Mouse (Mus musculus) heart, embryonic 14.5 days (tissue): Measurements from ENCODE around the gene Hdac7. TPM values are rescaled to one million over a fixed set of nuclear protein-coding genes. Genes with fewer than 3 reads are reported as not detected.

Source experiments
- ATAC-seq: fragments of 200-750 bp; cut with Nextera tagmentation; 2 replicates; pipeline ENCODE4 v1.8.0; 2017; ENCODE audit warnings: low read depth, moderate TSS enrichment; ENCODE audit not compliant: insufficient number of reproducible peaks, insufficient read depth, low FRiP score
- H3K27ac ChIP-seq, 2 experiments: fragments of 200-500 bp in 1 of 2; fragments of 300-500 bp in 1 of 2; sonication (generic) in 1 of 2; replicated peaks in 1 of 2; 2 replicates each; pipeline ENCODE4 v1.5.1; 2012 to 2014; ENCODE audit warnings: low read depth in 2 of 2, low read length in 2 of 2, control low read depth in 1 of 2, mild to moderate bottlenecking in 1 of 2, mixed read lengths in 1 of 2; ENCODE audit not compliant: control insufficient read depth in 1 of 2, insufficient read depth in 1 of 2
- H3K27me3 ChIP-seq: fragments of 300-500 bp; sonication (generic); 2 replicates; pipeline ENCODE4 v1.6.1; 2014; ENCODE audit warnings: mild to moderate bottlenecking, low read length, control low read depth; ENCODE audit not compliant: control insufficient read depth, insufficient read depth
- H3K36me3 ChIP-seq: fragments of 300-500 bp; sonication (generic); 2 replicates; pipeline ENCODE4 v1.6.1; 2014; ENCODE audit warnings: mild to moderate bottlenecking, control low read depth, low read length, mixed read lengths; ENCODE audit not compliant: control insufficient read depth, insufficient read depth
- H3K4me1 ChIP-seq, 2 experiments: fragments of 200-500 bp in 1 of 2; fragments of 300-500 bp in 1 of 2; sonication (generic) in 1 of 2; 2 replicates each; pipeline ENCODE4 v1.6.1; 2012 to 2014; ENCODE audit warnings: low read length in 2 of 2, control low read depth in 1 of 2, mixed read lengths in 1 of 2; ENCODE audit not compliant: control insufficient read depth in 2 of 2, insufficient read depth in 2 of 2
- H3K4me2 ChIP-seq: fragments of 300-500 bp; sonication (generic); 2 replicates; pipeline ENCODE4 v1.6.1; 2014; ENCODE audit warnings: mild to moderate bottlenecking, low read length
- H3K4me3 ChIP-seq, 2 experiments: fragments of 200-500 bp in 1 of 2; fragments of 300-500 bp in 1 of 2; sonication (generic) in 1 of 2; 2 replicates each; pipeline ENCODE4 v1.5.1; 2012 to 2014; ENCODE audit warnings: low read length in 2 of 2, mild to moderate bottlenecking in 2 of 2, control low read depth in 1 of 2, low read depth in 1 of 2, moderate library complexity in 1 of 2; ENCODE audit not compliant: control insufficient read depth in 1 of 2, insufficient read depth in 1 of 2
- H3K9ac ChIP-seq: fragments of 300-500 bp; sonication (generic); 2 replicates; pipeline ENCODE4 v1.6.1; 2014; ENCODE audit warnings: mild to moderate bottlenecking, low read length
- H3K9me3 ChIP-seq: fragments of 300-500 bp; sonication (generic); 2 replicates; pipeline ENCODE4 v1.6.1; 2016; ENCODE audit warnings: low read length, control low read depth; ENCODE audit not compliant: control insufficient read depth
- WGBS: fragments of 180-500 bp; shearing (Covaris S2); extraction: QIAGEN DNeasy Blood & Tissue Kit; methylation state at CpG from one replicate; pipeline ENCODE4 v1.1.7; 2014; 5-methylcytosine and 5-hydroxymethylcytosine counted together
- polyA plus RNA-seq: library from polyadenylated mRNA; unstranded; fragments of >200 nt; fragmentation: Nextera tagmentation; extraction: Ambion mirVana; gene quantifications from 2 replicates; pipeline ENCODE4 v1.2.1, GENCODE M21; 2014

Hdac7 gene
- polyA plus RNA-seq, 1 experiment from 2014 or later = 25.7 TPM

DNA sequence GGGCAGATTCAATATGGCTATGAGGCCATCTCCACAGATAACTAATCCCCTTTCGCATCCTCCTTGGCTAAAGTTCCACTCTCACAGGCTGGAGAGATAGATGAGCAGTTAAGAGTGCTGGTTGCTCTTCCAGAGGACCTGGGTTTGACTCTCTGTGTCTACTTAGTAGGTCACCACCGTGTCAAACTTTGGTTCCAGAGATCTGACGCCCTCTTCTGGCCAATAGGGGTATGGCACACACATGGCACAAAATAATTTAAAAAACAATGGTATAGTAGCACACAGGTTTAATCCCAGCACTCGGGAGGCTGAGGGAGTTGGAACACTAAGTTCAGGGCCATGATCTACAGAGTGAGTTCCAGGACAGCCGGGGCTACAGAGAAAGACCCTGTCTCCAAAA is 50.0 kb downstream of the Hdac7 start:
- no peak overlapping the region for H3K4me3 ChIP-seq
- no peaks in the 10 kb centered on the region for H3K9me3 ChIP-seq
- H3K27ac ChIP-seq = no peak overlapping the region
- ATAC-seq = no peak
- H3K36me3 ChIP-seq = peaks cover 92% of the 10 kb centered on the region
- no peak overlapping the region for H3K4me2 ChIP-seq
- no peak overlapping the region for H3K9ac ChIP-seq
- H3K27me3 ChIP-seq = no peaks in the 10 kb centered on the region
- 75% methylated on average over 5 of the region's 5 CpGs for WGBS
- peaks cover 3 to 6% of the 10 kb centered on the region in 2 experiments; a peak in 1 of 4 replicates for H3K4me1 ChIP-seq

DNA sequence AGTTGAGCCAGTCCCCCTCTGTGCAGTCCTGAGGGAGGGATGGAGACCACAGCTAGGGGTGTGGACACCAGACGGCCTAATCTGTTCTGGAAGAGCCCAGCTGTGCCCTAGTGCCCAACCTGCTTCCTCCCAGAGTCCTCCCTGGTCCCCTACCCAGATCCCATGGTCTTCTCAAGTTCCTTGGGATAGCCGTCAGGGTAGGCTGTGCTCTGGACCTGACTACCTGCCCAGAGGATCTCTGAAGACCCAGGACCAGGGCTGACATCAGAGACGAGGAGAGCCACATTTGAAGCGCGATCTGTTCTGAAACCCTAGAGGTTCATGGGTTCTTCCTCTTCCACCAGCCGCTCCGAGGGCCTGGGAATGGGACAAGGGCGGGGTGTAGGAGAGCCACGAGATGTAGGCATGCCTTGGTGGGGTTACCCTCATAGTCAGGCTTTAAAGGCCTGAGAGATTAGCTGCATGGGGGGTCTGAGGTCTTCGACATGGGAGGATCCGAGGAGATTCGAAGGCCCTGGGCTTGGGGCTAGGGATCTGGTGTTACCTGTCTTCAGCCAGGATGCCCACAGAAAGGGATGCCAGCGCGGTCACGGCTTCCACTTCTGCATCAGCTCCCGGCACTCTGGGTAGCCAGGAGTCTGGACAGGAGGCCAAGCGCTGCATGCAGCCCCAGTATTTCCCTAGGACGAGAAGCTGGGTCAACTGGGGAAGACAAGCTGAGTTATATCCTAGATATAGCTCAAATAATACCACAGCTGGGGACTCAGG is 50.7 kb downstream of the Hdac7 start:
- H3K4me2 ChIP-seq = no peak overlapping the region
- WGBS = 89% methylated on average over 18 of the region's 18 CpGs
- H3K4me3 ChIP-seq = no peak overlapping the region
- no peak overlapping the region for H3K27ac ChIP-seq
- ATAC-seq = no peak
- H3K36me3 ChIP-seq = peaks cover 85% of the 10 kb centered on the region
- no peaks in the 10 kb centered on the region for H3K9me3 ChIP-seq
- no peak overlapping the region for H3K9ac ChIP-seq
- peaks cover 3 to 6% of the 10 kb centered on the region in 2 experiments; a peak in 1 of 4 replicates for H3K4me1 ChIP-seq
- H3K27me3 ChIP-seq = no peaks in the 10 kb centered on the region

DNA sequence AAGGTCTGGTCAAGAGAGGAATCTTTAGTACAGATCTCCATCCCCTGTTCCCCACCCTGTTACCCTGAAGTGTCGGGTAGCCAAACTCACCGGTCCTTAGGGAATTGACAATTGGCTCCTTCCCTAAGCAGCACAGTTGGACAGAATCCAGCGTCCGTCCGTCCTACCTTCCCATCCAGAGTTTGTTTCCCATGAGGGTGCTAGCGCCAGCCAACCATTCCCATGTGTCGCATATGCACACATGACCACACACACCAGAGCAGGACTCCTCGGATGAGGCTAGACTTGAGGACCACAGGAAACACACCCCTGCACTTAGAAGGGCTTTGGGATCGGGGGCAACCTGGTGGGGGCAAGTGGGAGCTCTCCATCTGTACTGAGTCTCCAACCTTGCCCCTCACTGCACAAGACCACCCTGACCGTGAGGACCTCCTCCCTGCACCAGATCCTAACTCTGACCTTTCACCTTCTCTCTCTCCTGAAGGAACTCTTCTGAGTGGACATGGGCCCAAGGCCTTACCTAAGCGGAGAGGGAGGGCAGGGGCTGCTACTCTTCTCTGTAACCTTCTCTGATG is 53.1 kb downstream of the Hdac7 start:
- WGBS = 82% methylated on average over 11 of the region's 11 CpGs
- Histone ChIP-seq H3K36me3 (peaks cover 65% of the 10 kb centered on the region), H3K4me1 (peaks cover 0 to 1% of the 10 kb centered on the region in 2 experiments; a peak in 3 of 4 replicates), H3K4me2 (no peak overlapping the region), H3K27ac (no peak overlapping the region), H3K9ac (no peak overlapping the region), H3K4me3 (no peak overlapping the region), H3K27me3 (no peaks in the 10 kb centered on the region), H3K9me3 (no peaks in the 10 kb centered on the region)
- ATAC-seq = no peak

DNA sequence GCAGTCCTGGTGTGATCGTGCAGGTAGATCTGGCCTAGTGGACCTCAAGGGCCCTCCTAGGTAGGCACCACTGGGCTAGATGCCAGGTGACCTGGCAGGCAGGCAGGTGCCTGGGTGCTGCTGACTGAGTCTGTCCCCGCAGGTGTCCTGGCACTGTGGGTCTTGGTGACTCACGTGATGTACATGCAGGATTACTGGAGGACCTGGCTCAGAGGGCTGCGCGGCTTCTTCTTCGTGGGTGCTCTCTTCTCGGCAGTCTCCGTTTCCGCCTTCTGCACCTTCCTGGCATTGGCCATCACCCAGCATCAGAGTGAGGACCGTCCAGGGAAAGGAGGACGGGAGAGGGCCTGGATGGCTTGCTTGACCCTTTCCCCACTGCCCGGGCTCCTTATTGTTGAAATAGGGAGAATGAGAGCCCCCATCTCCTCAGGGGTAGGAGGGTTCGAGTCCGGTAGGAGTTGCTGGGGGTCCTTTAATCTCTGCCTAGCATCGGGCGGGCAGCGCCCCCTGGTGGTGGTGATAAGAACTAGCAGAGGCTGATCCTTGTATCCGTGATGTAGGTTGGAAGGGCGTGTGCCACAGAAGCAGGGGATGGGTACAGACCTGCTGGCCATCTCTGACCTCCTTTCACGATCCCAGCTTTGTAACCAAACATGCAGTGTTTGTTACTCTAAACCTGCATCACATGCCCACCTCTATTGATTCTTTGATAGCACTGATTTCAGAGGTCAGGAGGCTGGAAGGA is 54.4 kb downstream of the Hdac7 start:
- 59% methylated on average over 20 of the region's 20 CpGs for WGBS
- Histone ChIP-seq H3K9ac (no peak overlapping the region), H3K4me3 (no peak overlapping the region), H3K27ac (no peak overlapping the region), H3K9me3 (no peaks in the 10 kb centered on the region), H3K36me3 (peaks cover 52% of the 10 kb centered on the region), H3K4me2 (no peak overlapping the region), H3K27me3 (no peaks in the 10 kb centered on the region), H3K4me1 (peaks cover 3 to 8% of the 10 kb centered on the region in 2 experiments)
- no peak for ATAC-seq

DNA sequence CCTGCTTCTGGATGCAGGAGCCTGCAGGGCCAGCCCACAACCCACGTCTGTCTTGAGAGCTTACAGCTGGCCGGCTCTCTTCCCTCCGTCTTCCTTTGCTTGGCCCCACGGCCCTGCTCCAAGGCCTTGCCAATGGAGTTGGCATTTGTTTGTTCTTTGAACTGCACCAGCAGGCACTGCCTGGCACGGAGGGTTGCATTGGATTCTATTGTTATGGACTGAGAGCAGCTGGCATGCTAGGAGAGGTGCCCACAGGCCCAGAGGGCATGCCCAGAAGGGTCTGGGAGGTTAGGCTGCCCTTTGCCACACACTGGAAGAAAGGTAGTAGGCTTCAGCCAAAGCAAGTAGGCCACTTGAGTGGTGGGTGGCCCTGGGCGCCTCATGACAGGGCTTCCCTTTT is 55.5 kb downstream of the Hdac7 start:
- no peak for ATAC-seq
- Histone ChIP-seq H3K4me2 (no peak overlapping the region), H3K9me3 (no peaks in the 10 kb centered on the region), H3K4me1 (peaks cover 6 to 11% of the 10 kb centered on the region in 2 experiments), H3K9ac (no peak overlapping the region), H3K36me3 (peaks cover 41% of the 10 kb centered on the region), H3K27me3 (no peaks in the 10 kb centered on the region), H3K4me3 (no peak overlapping the region), H3K27ac (no peak overlapping the region; a peak in 1 of 4 replicates)
- WGBS = 67% methylated on average over 6 of the region's 6 CpGs

DNA sequence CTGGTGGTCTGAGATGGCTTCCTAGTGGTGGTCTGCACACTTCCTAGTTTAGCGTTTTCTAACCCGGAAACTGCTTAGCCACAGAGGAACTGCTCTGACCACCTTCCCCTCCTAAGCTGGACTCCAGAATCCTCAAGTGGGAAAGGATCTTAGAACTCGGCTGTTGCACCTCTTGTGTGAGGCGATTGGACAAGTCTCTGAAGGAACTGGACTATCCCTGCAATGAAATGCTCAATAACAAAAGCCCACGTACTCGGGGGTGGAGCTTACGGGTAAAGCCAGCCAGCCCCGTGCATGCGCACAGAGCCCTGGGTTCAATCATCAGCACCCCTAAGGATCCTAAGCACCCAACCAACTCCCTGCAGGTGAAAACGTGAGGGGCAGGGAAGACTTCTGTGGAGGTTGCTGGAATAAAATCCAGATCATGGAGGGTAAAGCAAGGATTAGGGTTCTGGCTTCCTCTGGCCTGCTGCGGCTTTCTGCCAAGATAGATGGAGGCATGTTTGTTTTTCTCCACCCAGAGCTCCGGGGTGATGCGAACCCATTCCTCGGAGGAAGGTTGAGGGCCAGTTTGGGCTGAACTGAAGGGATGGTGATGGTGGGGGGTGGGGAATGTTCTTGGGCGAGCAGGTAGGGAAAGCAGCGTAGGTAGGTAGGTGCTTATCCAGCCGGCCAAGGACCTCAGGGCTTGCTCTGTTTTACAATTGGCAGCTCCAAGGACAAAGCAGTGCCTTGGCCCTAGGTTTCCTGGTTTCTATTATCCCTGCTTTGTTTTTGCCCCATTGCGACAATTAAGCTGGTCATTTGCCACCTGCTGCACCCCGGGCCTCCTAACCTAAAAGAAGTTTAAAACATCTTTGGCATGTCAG is 56.3 kb downstream of the Hdac7 start:
- no peak overlapping the region for H3K9ac ChIP-seq
- H3K27ac ChIP-seq = no peak overlapping the region
- no peak for ATAC-seq
- WGBS = 70% methylated on average over 19 of the region's 19 CpGs
- H3K4me1 ChIP-seq = peaks cover 6 to 13% of the 10 kb centered on the region in 2 experiments
- H3K4me3 ChIP-seq = no peak overlapping the region
- no peaks in the 10 kb centered on the region for H3K9me3 ChIP-seq
- peaks cover 33% of the 10 kb centered on the region for H3K36me3 ChIP-seq
- H3K4me2 ChIP-seq = no peak overlapping the region
- H3K27me3 ChIP-seq = no peaks in the 10 kb centered on the region

DNA sequence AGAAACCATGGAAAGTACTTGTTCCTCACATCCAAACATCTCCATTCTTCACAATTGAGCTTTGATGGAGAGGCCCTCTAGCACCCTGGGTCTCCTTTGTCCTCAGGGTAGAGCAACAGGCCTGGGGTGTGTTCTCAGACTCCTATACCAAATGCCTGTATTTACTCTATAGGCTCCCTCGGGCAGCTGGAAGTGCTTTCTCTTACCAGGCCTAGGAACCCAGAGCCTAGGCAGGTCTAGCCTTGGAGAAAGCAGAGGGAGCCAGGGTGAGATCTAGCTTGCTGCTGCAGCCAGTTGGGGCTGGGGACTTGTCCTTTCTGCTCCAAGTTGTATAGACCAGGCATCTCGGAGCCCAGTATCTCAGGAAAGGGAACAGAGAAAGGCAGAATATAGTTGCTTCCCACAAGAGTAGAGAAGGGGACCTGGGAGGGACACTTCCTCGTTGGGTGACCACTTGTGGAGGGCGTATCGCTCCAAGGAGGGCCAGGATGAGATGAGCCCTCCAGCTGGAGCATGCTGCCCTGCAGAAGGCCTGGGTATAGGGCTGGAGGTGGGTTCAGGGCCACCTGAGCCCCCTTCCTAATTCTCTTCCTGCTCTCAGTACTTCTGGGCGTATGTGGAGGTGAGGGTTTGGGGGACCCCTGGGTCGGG is 57.0 kb downstream of the Hdac7 start:
- H3K4me2 ChIP-seq = no peak overlapping the region
- H3K4me3 ChIP-seq = no peak overlapping the region
- WGBS = 78% methylated on average over 7 of the region's 7 CpGs
- ATAC-seq = no peak
- no peaks in the 10 kb centered on the region for H3K27me3 ChIP-seq
- peaks cover 10 to 21% of the 10 kb centered on the region in 2 experiments for H3K4me1 ChIP-seq
- H3K9ac ChIP-seq = no peak overlapping the region
- H3K9me3 ChIP-seq = no peaks in the 10 kb centered on the region
- no peak overlapping the region for H3K27ac ChIP-seq
- H3K36me3 ChIP-seq = peaks cover 26% of the 10 kb centered on the region
